Mouse (Mus musculus): ENCODE measurements around the gene Mylk4. TPM values are rescaled to one million over a fixed set of nuclear protein-coding genes. Genes with fewer than 3 reads are reported as not detected.
A peak's percentile ranks its signal among the peaks of the same experiment; 100 is the strongest.

The Mylk4 gene
- 14.4 and 22.8 TPM in 2 replicates for polyA plus RNA-seq (2014; fragmentation: Nextera tagmentation; extraction: Ambion mirVana)

DNA sequence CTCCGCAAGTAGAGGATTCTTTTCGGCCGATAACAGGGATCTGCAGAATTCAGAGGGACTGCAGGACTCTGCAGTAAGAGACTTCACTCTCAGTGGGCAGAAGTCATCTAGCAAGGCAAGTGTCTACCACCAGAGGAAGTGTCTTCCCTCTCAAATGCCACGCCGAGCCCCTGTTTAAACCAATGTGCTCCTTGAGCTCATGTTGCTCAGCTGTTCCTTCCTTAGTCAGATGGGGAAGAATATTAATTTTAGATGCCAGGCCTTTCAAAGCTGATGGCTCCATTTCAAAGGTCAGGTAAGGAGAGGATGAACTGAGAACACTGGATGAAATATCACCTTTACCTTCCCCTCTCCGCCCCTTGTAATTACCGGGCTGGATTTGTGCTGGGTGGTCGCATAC, at the start of gene Mylk4:
Mylk4 (minus strand) TSS at position 139 of the 400 bp plus-strand sequence.
- Histone ChIP-seq H3K9ac (ENCODE audit: low read depth, low read length) (no peak within 1 kb of the TSS), H3K27ac (replicated peaks; ENCODE audit: low read depth, low read length) (no peak within 1 kb of the TSS), H3K9me3 (ENCODE audit: control insufficient read depth, low read length) (no peaks in the 10 kb centered on the region), H3K4me3 (ENCODE audit: low read depth, low read length) (no peak within 1 kb of the TSS), H3K4me2 (ENCODE audit: low read depth, low read length) (no peak within 1 kb of the TSS), H3K27me3 (replicated peaks; ENCODE audit: control insufficient read depth, insufficient read depth, low read length) (no peaks in the 10 kb centered on the region), H3K4me1 (ENCODE audit: control insufficient read depth, insufficient read depth, low read length) (no peaks in the 10 kb centered on the region), H3K36me3 (ENCODE audit: control insufficient read depth, insufficient read depth, low read length) (no peaks in the 10 kb centered on the region)
- ATAC-seq (ENCODE audit: low read depth) (no peak), DNase-seq (ENCODE audit: low spot score) (no peak)
- WGBS, result 78% methylated on average over 8 of the region's 8 CpGs

DNA sequence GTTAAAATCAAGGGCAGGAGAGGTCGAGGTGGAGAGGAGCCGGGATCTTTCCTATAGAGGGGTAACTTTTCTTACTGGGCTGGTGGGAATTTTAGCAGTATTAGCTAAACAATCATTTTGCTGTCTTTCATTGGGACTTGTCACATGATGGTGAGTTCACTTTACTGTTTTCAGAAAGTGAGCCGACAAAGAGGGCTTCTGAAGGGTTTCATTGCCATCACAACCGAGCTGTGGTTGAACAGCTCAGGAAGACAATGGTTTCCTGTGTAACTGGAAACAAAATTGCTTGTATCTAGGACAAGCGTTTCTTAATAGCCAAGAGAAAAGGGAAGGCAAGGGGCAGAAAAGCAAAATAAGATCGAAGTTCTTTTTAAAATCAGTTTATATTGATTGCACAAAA, 49.5 kb upstream of the Mylk4 start:
- WGBS, result 50% methylated on average over 6 of the region's 6 CpGs
- no peak overlapping the region for H3K9ac ChIP-seq (ENCODE audit: low read depth, low read length)
- no peaks in the 10 kb centered on the region for H3K36me3 ChIP-seq (ENCODE audit: control insufficient read depth, insufficient read depth, low read length)
- no peaks in the 10 kb centered on the region for H3K4me1 ChIP-seq (ENCODE audit: control insufficient read depth, insufficient read depth, low read length)
- H3K4me3 ChIP-seq (ENCODE audit: low read depth, low read length), result no peak overlapping the region
- H3K4me2 ChIP-seq (ENCODE audit: low read depth, low read length), result no peak overlapping the region
- H3K27me3 ChIP-seq (replicated peaks; ENCODE audit: control insufficient read depth, insufficient read depth, low read length), result no peaks in the 10 kb centered on the region
- ATAC-seq (ENCODE audit: low read depth) (no peak), DNase-seq (ENCODE audit: low spot score) (no peak)
- no peaks in the 10 kb centered on the region for H3K9me3 ChIP-seq (ENCODE audit: control insufficient read depth, low read length)
- no peak overlapping the region for H3K27ac ChIP-seq (replicated peaks; ENCODE audit: low read depth, low read length)

DNA sequence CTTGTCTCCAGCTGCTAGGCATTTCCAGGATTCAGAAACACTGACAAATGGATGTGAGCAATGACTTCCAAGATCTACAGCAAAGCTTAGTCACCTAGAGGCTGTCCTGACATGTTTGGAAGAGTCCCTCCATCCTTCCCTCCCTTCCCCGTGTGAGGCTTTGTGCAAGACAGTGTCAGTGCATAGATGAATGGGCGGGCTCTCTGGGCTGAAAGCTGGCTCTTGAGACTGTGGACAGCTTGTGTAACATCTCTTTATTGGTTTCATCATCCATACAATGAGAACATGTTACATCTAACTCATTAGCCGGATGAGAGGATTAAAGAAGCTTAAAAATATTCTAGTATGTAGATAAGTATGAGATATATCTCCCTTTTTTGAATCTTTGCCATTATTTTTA, 49.0 kb upstream of the Mylk4 start:
- H3K27me3 ChIP-seq (replicated peaks; ENCODE audit: control insufficient read depth, insufficient read depth, low read length), result no peaks in the 10 kb centered on the region
- no peak overlapping the region for H3K4me2 ChIP-seq (ENCODE audit: low read depth, low read length)
- DNase-seq (ENCODE audit: low spot score) (no peak), ATAC-seq (ENCODE audit: low read depth) (no peak)
- H3K36me3 ChIP-seq (ENCODE audit: control insufficient read depth, insufficient read depth, low read length), result no peaks in the 10 kb centered on the region
- no peaks in the 10 kb centered on the region for H3K4me1 ChIP-seq (ENCODE audit: control insufficient read depth, insufficient read depth, low read length)
- no peak overlapping the region for H3K4me3 ChIP-seq (ENCODE audit: low read depth, low read length)
- no peaks in the 10 kb centered on the region for H3K9me3 ChIP-seq (ENCODE audit: control insufficient read depth, low read length)
- WGBS, result 72% methylated on average over 3 of the region's 3 CpGs
- H3K27ac ChIP-seq (replicated peaks; ENCODE audit: low read depth, low read length), result no peak overlapping the region
- no peak overlapping the region for H3K9ac ChIP-seq (ENCODE audit: low read depth, low read length)

DNA sequence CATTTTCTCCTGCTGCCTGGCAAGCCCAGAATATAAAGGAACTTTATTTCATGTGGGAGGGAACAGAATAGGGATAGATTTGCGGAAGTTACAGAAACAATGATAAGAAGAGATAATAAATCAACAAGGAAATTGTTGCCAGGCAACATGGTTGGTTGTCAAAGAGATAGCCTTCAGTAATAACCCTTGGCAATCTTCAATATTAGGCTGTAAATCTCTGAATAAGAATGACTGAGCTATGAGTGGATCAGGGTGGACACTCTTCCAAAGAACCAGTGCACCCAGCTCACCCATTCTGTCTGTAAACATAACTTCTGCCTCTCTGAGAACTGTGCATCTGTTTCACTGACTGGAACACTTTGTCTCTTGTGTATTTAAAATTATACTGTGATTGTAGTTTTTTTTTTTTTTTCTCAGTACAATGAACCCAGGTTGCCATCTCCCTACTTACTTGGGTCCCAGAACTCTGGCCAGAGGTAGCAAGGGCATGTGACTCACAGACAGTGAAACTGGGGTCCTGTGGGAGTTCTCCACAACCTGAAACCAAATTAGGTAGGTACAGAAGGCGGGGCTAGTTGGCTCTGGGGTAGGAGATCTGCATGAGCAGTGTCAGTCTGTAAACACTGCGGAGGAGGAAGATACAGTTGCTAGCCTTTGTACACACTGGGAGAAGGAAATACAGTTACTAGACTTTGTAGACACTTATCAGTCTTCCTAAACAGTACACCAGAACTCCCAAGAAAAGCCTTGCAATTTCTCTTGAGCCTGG, 47.9 kb upstream of the Mylk4 start:
- 72% methylated on average over 3 of the region's 3 CpGs for WGBS

DNA sequence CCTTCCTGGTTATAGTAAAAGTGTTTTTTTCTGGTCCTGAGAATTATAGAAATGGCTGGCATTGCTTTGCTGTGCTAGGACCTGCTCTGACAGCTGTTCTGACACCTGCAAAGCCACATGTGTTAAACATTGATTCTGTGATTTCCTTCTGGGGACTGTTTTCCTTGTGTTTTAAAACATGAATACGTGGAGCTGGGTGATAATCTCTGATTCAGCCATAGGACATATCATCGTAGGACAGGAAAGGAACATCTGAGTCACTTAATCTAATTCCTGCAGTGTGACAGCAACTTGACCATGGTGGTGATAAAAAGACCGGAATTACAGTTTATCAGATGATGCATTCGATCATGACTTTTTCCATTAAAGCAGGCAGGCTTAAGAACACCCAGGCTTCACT, 45.1 kb upstream of the Mylk4 start:
- WGBS, result 79% methylated on average over 4 of the region's 4 CpGs
- no peak for DNase-seq (ENCODE audit: low spot score)
- Histone ChIP-seq H3K9me3 (ENCODE audit: control insufficient read depth, low read length) (no peaks in the 10 kb centered on the region), H3K4me2 (ENCODE audit: low read depth, low read length) (no peak overlapping the region), H3K36me3 (ENCODE audit: control insufficient read depth, insufficient read depth, low read length) (no peaks in the 10 kb centered on the region), H3K27me3 (replicated peaks; ENCODE audit: control insufficient read depth, insufficient read depth, low read length) (no peaks in the 10 kb centered on the region), H3K27ac (replicated peaks; ENCODE audit: low read depth, low read length) (no peak overlapping the region), H3K4me3 (ENCODE audit: low read depth, low read length) (no peak overlapping the region), H3K9ac (ENCODE audit: low read depth, low read length) (no peak overlapping the region), H3K4me1 (ENCODE audit: control insufficient read depth, insufficient read depth, low read length) (no peaks in the 10 kb centered on the region)
- no peak for ATAC-seq (ENCODE audit: low read depth)

More for the DNA sequence above, 47.9 kb upstream of the Mylk4 start:
- H3K4me2 ChIP-seq (ENCODE audit: low read depth, low read length), result no peak overlapping the region
- no peak overlapping the region for H3K4me3 ChIP-seq (ENCODE audit: low read depth, low read length)
- H3K36me3 ChIP-seq (ENCODE audit: control insufficient read depth, insufficient read depth, low read length), result no peaks in the 10 kb centered on the region
- no peaks in the 10 kb centered on the region for H3K9me3 ChIP-seq (ENCODE audit: control insufficient read depth, low read length)
- H3K27ac ChIP-seq (replicated peaks; ENCODE audit: low read depth, low read length), result no peak overlapping the region
- no peaks in the 10 kb centered on the region for H3K27me3 ChIP-seq (replicated peaks; ENCODE audit: control insufficient read depth, insufficient read depth, low read length)
- peak; percentile 37; the same call in 1 of the 2 replicates for ATAC-seq (ENCODE audit: low read depth)
- H3K9ac ChIP-seq (ENCODE audit: low read depth, low read length), result no peak overlapping the region
- no peak for DNase-seq (ENCODE audit: low spot score)
- no peaks in the 10 kb centered on the region for H3K4me1 ChIP-seq (ENCODE audit: control insufficient read depth, insufficient read depth, low read length)

DNA sequence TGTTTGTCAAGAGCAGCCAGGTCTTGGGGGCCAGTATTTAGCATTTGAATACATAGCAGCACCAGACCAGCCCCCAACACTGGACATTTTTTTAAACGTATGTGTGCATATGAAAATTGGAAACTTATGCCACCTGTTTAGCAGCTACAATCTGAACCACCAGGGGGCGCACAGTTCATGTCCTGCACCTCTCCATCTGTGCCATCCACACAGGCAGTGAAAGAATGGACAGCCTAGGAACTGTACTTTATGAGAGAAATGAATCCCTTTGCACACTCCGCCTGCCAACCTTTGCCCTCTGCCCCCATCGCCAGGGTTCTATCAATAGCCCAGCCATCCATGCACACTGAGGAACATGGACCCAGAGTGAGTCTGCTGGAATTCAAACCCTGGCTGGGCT, 44.2 kb upstream of the Mylk4 start:
- Histone ChIP-seq H3K36me3 (ENCODE audit: control insufficient read depth, insufficient read depth, low read length) (no peaks in the 10 kb centered on the region), H3K4me1 (ENCODE audit: control insufficient read depth, insufficient read depth, low read length) (no peaks in the 10 kb centered on the region), H3K4me2 (ENCODE audit: low read depth, low read length) (no peak overlapping the region), H3K27ac (replicated peaks; ENCODE audit: low read depth, low read length) (no peak overlapping the region), H3K9me3 (ENCODE audit: control insufficient read depth, low read length) (no peaks in the 10 kb centered on the region), H3K9ac (ENCODE audit: low read depth, low read length) (no peak overlapping the region), H3K27me3 (replicated peaks; ENCODE audit: control insufficient read depth, insufficient read depth, low read length) (no peaks in the 10 kb centered on the region), H3K4me3 (ENCODE audit: low read depth, low read length) (no peak overlapping the region)
- DNase-seq (ENCODE audit: low spot score) (peak; percentile 25), ATAC-seq (ENCODE audit: low read depth) (0 out of 2 replicates have a peak, but pooled peaks have one; percentile 47)
- 53% methylated on average over 4 of the region's 4 CpGs for WGBS

DNA sequence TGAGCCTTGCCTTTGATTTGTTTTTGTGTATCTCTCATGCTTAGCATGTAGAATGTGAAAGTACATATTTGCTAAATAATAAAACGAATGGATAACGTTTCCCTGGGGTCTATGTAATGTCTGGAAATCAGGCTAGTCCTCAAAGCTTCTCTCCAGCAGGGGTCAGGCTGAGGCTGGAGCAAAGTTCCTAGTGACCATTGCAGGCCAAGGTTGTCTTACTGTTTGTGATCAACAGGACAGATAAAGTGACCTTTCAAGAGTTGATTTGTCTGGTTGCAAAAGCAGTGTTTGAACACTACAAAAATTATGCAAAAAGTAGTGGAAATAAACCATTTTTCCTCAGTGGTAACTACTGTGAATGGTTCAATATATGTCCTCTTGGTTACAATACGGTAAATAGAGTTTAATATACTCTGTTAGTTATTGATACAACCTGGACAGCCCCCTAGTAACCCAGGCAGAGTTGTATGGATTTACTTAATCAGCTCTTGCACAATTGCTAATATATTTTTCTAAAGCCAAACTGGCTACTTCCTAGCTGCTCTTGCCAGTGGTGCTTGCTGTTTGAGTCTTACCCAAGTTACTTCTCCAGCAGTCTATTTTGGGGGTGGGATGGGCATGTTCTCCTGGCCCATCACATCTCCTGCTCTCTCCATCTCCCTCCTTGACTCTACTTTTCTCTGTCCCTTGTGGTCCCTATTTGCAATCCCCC, 43.5 kb upstream of the Mylk4 start:
- WGBS, result 75% methylated on average over 3 of the region's 3 CpGs
- DNase-seq (ENCODE audit: low spot score) (no peak), ATAC-seq (ENCODE audit: low read depth) (no peak)
- H3K36me3 ChIP-seq (ENCODE audit: control insufficient read depth, insufficient read depth, low read length), result 0 out of 2 replicates have a peak, but pooled peaks cover 5% of the 10 kb centered on the region
- no peaks in the 10 kb centered on the region for H3K27me3 ChIP-seq (replicated peaks; ENCODE audit: control insufficient read depth, insufficient read depth, low read length)
- no peaks in the 10 kb centered on the region for H3K4me1 ChIP-seq (ENCODE audit: control insufficient read depth, insufficient read depth, low read length)
- H3K9me3 ChIP-seq (ENCODE audit: control insufficient read depth, low read length), result no peaks in the 10 kb centered on the region
- H3K9ac ChIP-seq (ENCODE audit: low read depth, low read length), result no peak overlapping the region
- H3K4me2 ChIP-seq (ENCODE audit: low read depth, low read length), result no peak overlapping the region
- H3K4me3 ChIP-seq (ENCODE audit: low read depth, low read length), result no peak overlapping the region
- H3K27ac ChIP-seq (replicated peaks; ENCODE audit: low read depth, low read length), result no peak overlapping the region

DNA sequence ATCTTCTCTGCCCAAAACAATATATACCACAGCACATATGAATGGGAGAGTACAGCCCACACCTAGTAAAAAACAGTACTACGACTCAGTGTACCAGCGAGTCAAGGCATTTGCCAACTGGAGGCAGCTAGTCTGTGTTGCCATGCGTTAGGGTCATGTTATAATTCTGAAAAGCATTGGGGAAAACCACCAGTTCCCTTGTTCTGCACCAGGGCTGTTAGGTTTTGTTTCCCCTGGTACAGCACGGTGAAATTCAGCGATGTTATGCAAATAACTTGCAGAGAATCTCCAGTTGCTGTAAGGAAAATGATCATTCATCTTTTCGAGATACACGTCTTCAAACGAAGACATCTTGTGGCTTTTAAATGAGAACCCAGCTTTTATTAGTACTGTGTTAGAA, 41.8 kb upstream of the Mylk4 start:
- DNase-seq (ENCODE audit: low spot score), result no peak
- WGBS, result 87% methylated on average over 8 of the region's 8 CpGs
- no peak overlapping the region for H3K4me2 ChIP-seq (ENCODE audit: low read depth, low read length)
- no peaks in the 10 kb centered on the region for H3K4me1 ChIP-seq (ENCODE audit: control insufficient read depth, insufficient read depth, low read length)
- no peak for ATAC-seq (ENCODE audit: low read depth)
- peaks cover 22% of the 10 kb centered on the region for H3K36me3 ChIP-seq (ENCODE audit: control insufficient read depth, insufficient read depth, low read length)
- H3K27me3 ChIP-seq (replicated peaks; ENCODE audit: control insufficient read depth, insufficient read depth, low read length), result no peaks in the 10 kb centered on the region
- H3K27ac ChIP-seq (replicated peaks; ENCODE audit: low read depth, low read length), result no peak overlapping the region
- H3K9ac ChIP-seq (ENCODE audit: low read depth, low read length), result no peak overlapping the region
- H3K9me3 ChIP-seq (ENCODE audit: control insufficient read depth, low read length), result no peaks in the 10 kb centered on the region
- H3K4me3 ChIP-seq (ENCODE audit: low read depth, low read length), result no peak overlapping the region

All from embryonic facial prominence, embryonic 14.5 days (tissue).